9 mouse cellular contexts compared by ENCODE assay signal in the genomic region with DNA sequence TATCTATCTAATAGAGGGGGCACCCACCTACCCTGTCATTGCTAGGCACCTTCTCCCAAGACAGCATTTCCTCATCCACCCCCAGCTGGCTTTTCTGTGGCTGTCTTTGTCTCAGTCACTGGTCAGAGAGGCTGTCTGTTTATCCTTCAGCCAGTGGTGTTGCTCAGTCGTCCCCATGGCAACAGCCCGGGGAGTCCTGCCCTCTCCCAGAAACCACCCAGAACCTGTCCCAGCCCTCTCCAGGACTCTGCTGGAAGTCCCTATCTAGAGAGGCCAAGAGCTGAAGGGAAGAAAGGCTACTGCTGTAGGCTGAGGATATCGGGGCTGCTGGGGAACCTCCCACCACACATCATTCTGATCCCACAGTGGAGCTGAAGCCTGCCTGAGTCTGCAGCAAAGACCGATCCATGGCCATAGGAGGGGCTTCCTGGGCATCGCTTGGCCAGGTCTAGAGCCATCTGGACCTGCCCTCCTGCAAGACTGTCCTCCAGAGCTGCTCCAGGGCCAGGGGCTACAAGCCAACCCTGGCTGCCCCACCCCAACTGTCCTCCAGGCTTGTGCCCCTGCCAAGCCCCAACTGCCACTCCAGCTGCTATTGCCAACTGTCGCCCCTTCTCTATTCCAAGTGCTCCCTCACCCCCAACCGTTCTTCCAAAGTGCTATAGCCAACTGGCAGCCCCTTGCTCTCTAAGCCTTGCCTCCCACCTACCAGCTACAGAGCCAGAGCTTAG. TPM values are rescaled to one million over a fixed set of nuclear protein-coding genes. Genes with fewer than 3 reads are reported as not detected.
DNase-seq lines count a peak whose midpoint lies in the region; ATAC-seq and TF ChIP-seq lines count a peak whose summit lies in the region.
"Had no signal": no experiment of that assay in that cellular context is flagged by ENCODE, and none has a peak within 500 bp of the region (broad histone marks: within the 10 kb centered on the region; RNA-seq: fewer than 3 reads in every experiment).

No protein-coding gene starts in this region.

- no peak overlapping the region for H3K27ac ChIP-seq in forebrain, embryonic 11.5 days (ENCODE audit: low read depth, low read length)
- no peak overlapping the region for H3K27ac ChIP-seq in intestine, embryonic 15.5 days

- peaks cover 2% of the 10 kb centered on the region; the same call in 1 of the 2 replicates for H3K4me1 ChIP-seq in forebrain, embryonic 11.5 days (replicated peaks; ENCODE audit: control insufficient read depth, insufficient read depth, low read length)
- H3K4me1 ChIP-seq in intestine, embryonic 15.5 days (replicated peaks), result peaks cover 17% of the 10 kb centered on the region

- WGBS in forebrain, embryonic 11.5 days, result 48% methylated on average over 7 of the region's 7 CpGs
- WGBS in intestine, embryonic 15.5 days, result 36% methylated on average over 7 of the region's 7 CpGs

- peak; percentile 90 for DNase-seq in ZHBTc4 (ENCODE audit: low read depth, low spot score)
- peak; percentile 58 for DNase-seq in brain, embryonic 14.5 days (ENCODE audit: low read depth)
- DNase-seq in forebrain, embryonic 11.5 days (ENCODE audit: low spot score), result peak; percentile 58
- DNase-seq in heart, postnatal 4 days, result peak; percentile 75
- DNase-seq in layer of hippocampus, adult 9-11 months, result peak; percentile 42
- peak; percentile 75 for DNase-seq in lung, postnatal 25 days (ENCODE audit: low spot score)
- peak; percentile 51 for DNase-seq in right cerebral cortex, postnatal 25 days

- no peak for ATAC-seq in forebrain, embryonic 11.5 days (replicated peaks; ENCODE audit: low FRiP score)
- no peak for ATAC-seq in intestine, embryonic 15.5 days

- no peak overlapping the region for H3K4me3 ChIP-seq in forebrain, embryonic 11.5 days (ENCODE audit: low read depth, low read length)
- no peak overlapping the region for H3K4me3 ChIP-seq in intestine, embryonic 15.5 days (replicated peaks)

- no peaks in the 10 kb centered on the region; the same call in 1 of the 2 replicates for H3K27me3 ChIP-seq in forebrain, embryonic 11.5 days (ENCODE audit: control insufficient read depth, insufficient read depth, low read length)
- peaks cover 19% of the 10 kb centered on the region for H3K27me3 ChIP-seq in intestine, embryonic 15.5 days (replicated peaks)

- no peak overlapping the region for H3K4me2 ChIP-seq in forebrain, embryonic 11.5 days (ENCODE audit: low read depth, low read length, severe bottlenecking)
- H3K4me2 ChIP-seq in intestine, embryonic 15.5 days (replicated peaks), result no peak overlapping the region

- no peak for TF ChIP-seq POLR2A in brain, embryonic 14.5 days (IDR thresholded peaks at IDR 0.05; ENCODE audit: borderline replicate concordance, extremely low read depth, insufficient read depth, insufficient read length, poor library complexity, severe bottlenecking)

- H3K36me3 ChIP-seq in forebrain, embryonic 11.5 days (ENCODE audit: control insufficient read depth, insufficient read depth, low read length), result no peaks in the 10 kb centered on the region
- H3K36me3 ChIP-seq in intestine, embryonic 15.5 days, result no peaks in the 10 kb centered on the region

- no peaks in the 10 kb centered on the region for H3K9me3 ChIP-seq in forebrain, embryonic 11.5 days (ENCODE audit: control insufficient read depth, low read length)
- no peaks in the 10 kb centered on the region for H3K9me3 ChIP-seq in intestine, embryonic 15.5 days

- no peak overlapping the region for H3K9ac ChIP-seq in forebrain, embryonic 11.5 days (ENCODE audit: low read length)
- H3K9ac ChIP-seq in intestine, embryonic 15.5 days, result no peak overlapping the region

- no peak for TF ChIP-seq CTCF in brain, embryonic 14.5 days (IDR thresholded peaks at IDR 0.05; ENCODE audit: borderline replicate concordance, extremely low read depth, insufficient read depth, insufficient read length)

RNA-seq across cellular contexts. Expression of a gene that starts 3.9 kb away (rescaled TPM):
- polyA plus RNA-seq in brain, embryonic 14.5 days (2012; rRNA removed), result 12.1 and 18.4 TPM in 2 replicates
- 14.2 and 16.1 TPM in 2 replicates for polyA plus RNA-seq in forebrain, embryonic 11.5 days (2014; fragmentation: Nextera tagmentation; extraction: Ambion mirVana)
- total RNA-seq in heart, postnatal 4 days (2021), result 10 to 100 TPM; 14.9 to 16.5 TPM
- polyA plus RNA-seq in intestine, embryonic 15.5 days (2015; fragmentation: Nextera tagmentation; extraction: Ambion mirVana), result 7.2 and 7.4 TPM in 2 replicates

RNA-seq across cellular contexts. Expression of a gene that starts 29.8 kb away (rescaled TPM):
- polyA plus RNA-seq in brain, embryonic 14.5 days (2012; rRNA removed), result not detected in 2 replicates
- polyA plus RNA-seq in forebrain, embryonic 11.5 days (2014; fragmentation: Nextera tagmentation; extraction: Ambion mirVana), result 0.15 TPM in 1 of 2 replicates, not detected in the other
- not detected for total RNA-seq in heart, postnatal 4 days (2021)
- 0.18 and 0.30 TPM in 2 replicates for polyA plus RNA-seq in intestine, embryonic 15.5 days (2015; fragmentation: Nextera tagmentation; extraction: Ambion mirVana)
- total RNA-seq: layer of hippocampus, postnatal 25 days had no signal

RNA-seq across cellular contexts. Expression of a gene that starts 33.8 kb away (rescaled TPM):
- polyA plus RNA-seq in brain, embryonic 14.5 days (2012; rRNA removed), result 94.9 and 118 TPM in 2 replicates
- polyA plus RNA-seq in forebrain, embryonic 11.5 days (2014; fragmentation: Nextera tagmentation; extraction: Ambion mirVana), result 143 and 148 TPM in 2 replicates
- 10 to 100 TPM; 65.9 to 72.7 TPM for total RNA-seq in heart, postnatal 4 days (2021)
- polyA plus RNA-seq in intestine, embryonic 15.5 days (2015; fragmentation: Nextera tagmentation; extraction: Ambion mirVana), result 133 and 140 TPM in 2 replicates

RNA-seq across cellular contexts. Expression of a gene that starts 57.1 kb away (rescaled TPM):
- 152 and 190 TPM in 2 replicates for polyA plus RNA-seq in brain, embryonic 14.5 days (2012; rRNA removed)
- 103 and 104 TPM in 2 replicates for polyA plus RNA-seq in forebrain, embryonic 11.5 days (2014; fragmentation: Nextera tagmentation; extraction: Ambion mirVana)
- 100 to 1,000 TPM; 111 to 119 TPM for total RNA-seq in heart, postnatal 4 days (2021)
- 74.5 and 76.4 TPM in 2 replicates for polyA plus RNA-seq in intestine, embryonic 15.5 days (2015; fragmentation: Nextera tagmentation; extraction: Ambion mirVana)
